Mouse (Mus musculus): ENCODE data around the gene Scaf11.

The Scaf11 gene

DNA sequence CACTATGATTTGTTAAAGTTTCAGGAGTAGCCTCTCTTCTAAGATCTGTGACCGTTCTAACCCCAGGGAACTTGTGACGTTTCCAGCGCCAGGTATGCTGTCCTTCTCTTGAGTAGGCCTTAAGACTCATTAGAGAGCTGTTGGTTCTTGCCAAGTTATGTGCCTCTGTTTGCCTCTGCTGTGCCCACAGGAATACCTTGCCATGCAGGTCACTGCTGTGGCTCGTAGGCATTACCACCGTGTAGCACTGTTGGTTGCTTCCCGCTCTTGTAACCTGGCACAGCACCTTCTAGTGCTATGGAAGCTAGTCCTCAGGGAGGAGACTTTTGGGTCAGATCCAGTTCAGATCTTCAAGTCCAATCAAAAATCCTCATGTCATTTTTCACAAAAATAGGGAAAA, 65.6 kb downstream of the Scaf11 start:
- no peak for DNase-seq

DNA sequence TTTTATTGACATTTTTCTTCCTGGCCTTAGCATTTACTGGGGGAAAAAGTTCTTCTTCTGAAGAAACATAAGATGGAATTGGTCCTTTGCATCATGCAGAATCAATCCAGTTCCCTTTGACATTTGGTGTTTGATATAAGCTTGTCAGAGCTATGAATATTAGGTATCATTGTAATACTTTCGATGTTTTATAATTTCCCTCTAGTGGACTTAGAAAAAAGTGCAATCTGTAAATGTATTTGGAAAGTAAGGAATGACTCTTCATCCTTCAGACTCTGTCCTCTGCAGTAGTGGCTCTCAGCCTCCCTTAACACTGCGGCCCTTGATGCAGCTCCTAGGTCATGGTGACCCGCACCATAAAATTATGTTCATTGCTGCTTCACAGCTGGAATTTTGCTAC, 67.8 kb downstream of the Scaf11 start:
- DNase-seq = no peak

DNA sequence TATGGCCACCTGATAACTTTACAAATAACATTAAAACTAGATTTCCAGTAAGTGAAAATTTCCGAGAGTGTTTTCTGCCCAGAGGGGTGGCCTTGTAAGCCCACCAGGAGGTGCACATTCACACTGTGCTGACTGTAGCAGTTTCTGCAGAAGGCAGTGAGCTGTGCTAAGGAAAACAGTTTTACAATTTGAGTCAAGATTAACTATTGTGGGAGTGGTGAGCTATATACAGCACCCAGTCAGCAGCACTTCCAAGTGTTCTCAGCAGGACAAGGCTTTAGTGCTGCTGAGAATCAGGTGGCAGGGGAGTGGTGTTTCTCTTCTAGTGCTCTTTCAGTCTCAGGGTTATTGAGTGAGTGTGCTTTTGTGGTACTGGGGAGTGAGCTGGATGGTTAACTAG, 72.1 kb downstream of the Scaf11 start:
- no peak for DNase-seq

DNA sequence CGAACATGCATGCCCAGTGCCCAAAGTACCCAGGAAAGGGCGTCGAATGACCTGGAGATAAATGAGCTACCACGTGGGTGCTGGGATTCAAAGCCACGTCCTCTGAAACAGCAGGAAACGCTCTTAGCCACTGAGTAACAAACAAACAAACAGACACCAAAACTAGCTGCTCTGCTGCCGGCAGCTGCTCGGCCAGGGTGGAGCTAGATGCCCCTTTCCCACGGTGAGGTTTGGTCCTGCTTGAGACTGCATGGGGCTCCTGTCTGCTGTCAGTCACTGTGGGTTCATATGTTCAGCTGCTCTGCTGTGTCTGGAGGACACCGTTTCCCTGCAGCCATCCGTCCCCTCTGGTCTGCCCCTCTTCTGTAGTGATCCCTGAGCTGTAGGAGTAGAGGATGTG, 78.4 kb downstream of the Scaf11 start:
- no peak for DNase-seq

DNA sequence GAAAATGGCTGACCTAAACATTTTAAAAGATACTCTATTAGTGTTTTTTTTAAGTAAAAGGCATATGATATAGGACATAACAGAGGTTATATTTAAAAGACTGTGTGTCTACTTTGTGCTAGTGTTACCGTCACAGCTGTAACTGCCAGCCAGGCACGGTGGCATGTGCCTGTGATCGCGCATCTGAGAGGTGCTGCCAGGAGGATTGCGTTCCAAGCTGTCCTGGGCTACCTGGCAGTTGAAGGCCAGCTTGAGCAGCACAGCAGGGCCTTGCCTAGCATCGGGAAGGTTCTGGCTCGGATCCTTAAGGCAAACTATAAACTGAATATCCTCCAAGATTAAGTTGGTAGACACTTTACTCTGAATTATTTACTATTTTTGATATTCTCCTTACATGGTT, 82.9 kb downstream of the Scaf11 start:
- DNase-seq = no peak

DNA sequence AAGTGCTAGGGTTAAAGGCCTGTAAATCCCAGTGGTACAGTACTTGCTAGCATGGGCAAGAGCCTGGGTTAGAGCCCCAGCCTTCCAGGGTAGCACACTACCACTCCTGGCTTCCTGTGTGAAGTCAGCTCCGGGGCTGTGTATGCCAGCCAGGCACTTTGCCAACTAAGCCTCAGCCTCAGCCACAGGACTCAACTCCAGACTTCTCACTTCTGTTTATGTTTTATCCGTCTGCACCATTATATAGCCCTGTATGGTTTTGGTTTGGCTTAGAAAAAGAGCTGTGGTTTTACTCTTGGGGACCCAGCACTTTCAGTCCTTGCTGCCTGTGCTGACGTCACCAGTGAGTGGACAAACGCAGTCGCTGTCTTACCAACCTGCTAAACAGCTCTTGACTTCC, 83.4 kb downstream of the Scaf11 start:
- no peak for DNase-seq

DNA sequence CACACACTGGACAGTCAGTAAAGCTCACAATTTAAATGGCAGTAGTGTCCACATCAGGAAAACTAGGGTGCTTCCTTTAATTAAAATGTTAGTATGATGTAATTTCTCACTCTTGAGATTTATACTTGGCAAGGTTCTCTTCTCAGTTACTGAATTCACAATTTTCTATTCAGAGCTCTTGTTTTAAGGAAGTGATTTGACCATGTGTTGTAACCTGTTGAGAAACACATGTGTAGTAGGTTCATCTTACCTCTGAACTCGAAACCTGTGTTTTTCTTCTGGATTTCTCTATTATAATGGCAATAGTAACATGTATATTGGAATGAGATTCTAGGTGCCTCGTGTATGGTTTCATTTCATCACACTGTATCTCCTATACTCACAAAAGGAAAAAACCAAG, 84.4 kb downstream of the Scaf11 start:
- no peak for DNase-seq

DNA sequence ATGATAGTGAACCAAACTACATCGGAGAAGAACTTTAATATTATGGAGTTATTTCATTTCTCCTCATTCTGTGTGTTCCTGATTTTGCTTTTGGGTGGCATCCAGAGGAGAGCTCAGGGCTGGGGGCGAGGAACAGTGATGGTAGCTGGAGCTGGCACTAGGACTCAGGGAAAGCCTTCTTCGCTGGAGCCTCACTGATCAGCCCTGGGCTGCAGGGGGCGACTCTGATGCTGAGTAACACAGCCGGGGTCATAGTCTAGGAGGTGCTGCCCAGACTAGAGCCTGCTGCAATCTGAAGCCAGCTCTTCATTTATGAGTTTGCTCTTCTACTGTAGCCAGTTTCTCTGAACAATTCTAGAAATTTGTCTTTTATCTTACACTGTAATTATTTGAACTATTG, 87.5 kb downstream of the Scaf11 start:
- DNase-seq = no peak

DNA sequence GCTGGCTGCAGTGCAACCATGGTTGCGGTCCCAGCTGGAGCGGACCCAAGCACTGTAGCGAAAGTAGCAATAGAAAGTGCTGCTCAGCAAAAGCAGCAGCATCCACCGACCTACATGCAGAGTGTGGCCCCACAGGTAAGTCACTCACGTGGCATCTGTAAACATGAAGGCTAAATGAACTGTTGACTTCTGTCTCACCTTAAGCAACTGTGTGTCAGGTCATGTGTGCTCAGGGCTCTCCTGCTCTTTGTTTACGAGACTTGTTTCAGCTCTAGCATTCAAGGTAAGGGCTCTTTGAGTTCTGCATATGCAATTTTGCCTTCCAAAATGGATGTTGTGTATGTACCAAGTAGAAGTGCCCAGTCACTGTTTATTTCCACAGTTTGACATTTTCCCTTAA, 88.0 kb downstream of the Scaf11 start:
- DNase-seq = no peak

DNA sequence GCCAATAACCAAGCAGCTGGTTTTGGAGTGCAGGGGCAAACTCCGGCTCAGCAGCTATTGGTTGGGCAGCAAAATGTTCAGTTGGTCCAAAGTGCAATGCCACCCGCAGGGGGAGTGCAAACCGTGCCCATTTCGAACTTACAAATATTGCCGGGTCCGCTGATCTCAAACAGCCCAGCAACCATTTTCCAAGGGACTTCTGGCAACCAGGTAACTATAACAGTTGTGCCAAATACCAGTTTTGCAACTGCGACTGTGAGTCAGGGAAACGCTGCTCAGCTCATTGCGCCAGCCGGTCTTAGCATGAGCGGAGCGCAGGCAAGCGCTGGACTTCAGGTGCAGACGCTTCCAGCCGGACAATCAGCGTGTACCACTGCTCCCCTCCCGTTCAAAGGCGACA, 89.3 kb downstream of the Scaf11 start:
- no peak for DNase-seq

DNA sequence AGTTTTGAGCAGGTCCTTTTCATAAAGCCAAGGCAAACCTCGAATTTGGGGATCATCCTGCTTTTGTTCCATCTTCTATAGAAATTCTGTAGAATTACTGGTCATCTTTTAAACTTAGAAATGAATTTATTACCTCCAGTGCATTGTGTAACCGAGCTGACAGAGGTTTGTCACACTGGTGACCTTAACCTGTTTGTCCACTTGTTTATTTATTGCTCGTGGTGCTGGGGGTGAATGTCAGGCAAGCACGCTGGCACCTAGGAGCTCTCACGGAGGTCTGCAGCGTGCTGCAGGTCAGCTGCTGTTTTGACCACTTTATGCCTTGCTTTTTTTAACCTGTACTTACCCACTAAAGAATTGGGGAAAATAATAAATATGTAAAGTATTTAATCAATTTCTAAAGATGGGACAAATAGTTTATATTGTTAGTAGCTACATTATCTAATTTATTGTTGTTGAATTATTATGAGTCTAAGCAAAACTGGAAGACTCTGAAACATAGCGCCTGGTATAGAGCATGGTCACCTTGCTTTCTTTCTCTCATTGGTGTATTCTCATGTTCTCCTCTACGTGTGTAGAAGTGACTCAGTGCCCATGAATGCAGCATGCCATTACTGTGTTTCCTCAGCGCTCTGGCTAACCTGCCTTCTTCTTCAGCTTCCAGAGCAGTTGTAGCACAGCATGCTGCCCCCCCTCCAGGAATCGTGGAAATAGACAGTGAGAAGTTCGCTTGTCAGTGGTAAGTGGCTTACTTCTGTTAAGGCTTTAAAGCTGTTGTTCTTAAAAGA, 94.3 kb downstream of the Scaf11 start:
- no peak for DNase-seq

DNA sequence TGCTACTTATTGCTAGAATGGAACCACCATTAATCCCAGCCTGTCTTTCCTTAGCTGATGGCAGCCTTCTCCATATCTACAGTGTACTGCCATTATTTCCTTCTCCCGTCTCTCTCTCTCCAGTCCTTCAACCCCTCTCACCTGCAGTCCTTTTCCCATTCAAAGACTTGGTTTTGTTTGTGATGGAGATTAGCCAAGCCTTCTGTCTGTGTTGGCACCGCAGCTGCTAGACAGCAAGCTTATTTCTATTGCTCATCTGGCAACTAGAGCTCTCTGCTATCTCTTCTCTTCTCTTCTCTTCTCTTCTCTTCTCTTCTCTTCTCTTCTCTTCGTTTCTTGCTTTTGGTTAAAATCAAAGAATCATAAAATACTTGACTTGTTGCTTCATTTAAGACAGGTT, 95.3 kb downstream of the Scaf11 start:
- DNase-seq = no peak
